17 mouse cellular contexts compared by ENCODE assay signal in genomic region chr11:30281096-30281495, GRCm38 (mm10). TPM values are rescaled to one million over a fixed set of nuclear protein-coding genes. Genes with fewer than 3 reads are reported as not detected.
DNase-seq lines count a peak whose midpoint lies in the region; ATAC-seq and TF ChIP-seq lines count a peak whose summit lies in the region.
"Had no signal": no experiment of that assay in that cellular context is flagged by ENCODE, and none has a peak within 500 bp of the region (broad histone marks: within the 10 kb centered on the region; RNA-seq: fewer than 3 reads in every experiment).

No protein-coding gene starts in this region.

- no peaks in the 10 kb centered on the region for H3K9me3 ChIP-seq in kidney, embryonic 15.5 days (replicated peaks)
- no peaks in the 10 kb centered on the region for H3K9me3 ChIP-seq in midbrain, embryonic 11.5 days (ENCODE audit: control insufficient read depth, low read length)
- H3K9me3 ChIP-seq in midbrain, embryonic 14.5 days (ENCODE audit: control insufficient read depth, low read length) = no peaks in the 10 kb centered on the region
- no peaks in the 10 kb centered on the region for H3K9me3 ChIP-seq in forebrain, embryonic 11.5 days (ENCODE audit: control insufficient read depth, low read length)
- H3K9me3 ChIP-seq: embryonic facial prominence, embryonic 10.5 days; hindbrain, embryonic 12.5 days had no signal

- intact Hi-C loops in heart, adult 2 months (cut with DNase I) = no loop called here
- intact Hi-C loops in heart, postnatal 25 days (cut with DNase I) = no loop called here

- peaks cover 16% of the 10 kb centered on the region for H3K4me1 ChIP-seq in heart, adult 2 months (ENCODE audit: control insufficient read depth, insufficient read depth, low read length)
- H3K4me1 ChIP-seq in kidney, embryonic 15.5 days = peaks cover 7% of the 10 kb centered on the region
- H3K4me1 ChIP-seq in midbrain, embryonic 11.5 days (ENCODE audit: control insufficient read depth, insufficient read depth, low read length) = no peaks in the 10 kb centered on the region
- H3K4me1 ChIP-seq in midbrain, embryonic 14.5 days (ENCODE audit: control insufficient read depth, insufficient read depth, low read length) = no peaks in the 10 kb centered on the region
- no peaks in the 10 kb centered on the region for H3K4me1 ChIP-seq in forebrain, embryonic 11.5 days (replicated peaks; ENCODE audit: control insufficient read depth, insufficient read depth, low read length)
- H3K4me1 ChIP-seq: embryonic facial prominence, embryonic 10.5 days; hindbrain, embryonic 12.5 days had no signal

- H3K79me2 ChIP-seq in heart, adult 2 months (replicated peaks; ENCODE audit: control insufficient read depth, insufficient read depth, low read length) = no peaks in the 10 kb centered on the region; the same call in 1 of the 2 replicates

- DNase-seq in heart, adult 2 months = no peak
- DNase-seq in heart, postnatal 25 days (ENCODE audit: low spot score) = no peak
- no peak for DNase-seq in kidney, postnatal 10 days
- peak; percentile 62 for DNase-seq in midbrain, embryonic 11.5 days (ENCODE audit: low spot score, missing footprints)
- DNase-seq in midbrain, embryonic 14.5 days = no peak
- DNase-seq in forebrain, embryonic 11.5 days (ENCODE audit: low spot score) = no peak
- DNase-seq: adrenal gland, adult 2 months; adrenal gland, postnatal 25 days; cerebellum, adult 2 months; cerebellum, postnatal 10 days; heart, postnatal 36 days had no signal

- TF ChIP-seq CTCF in heart, adult 2 months (IDR thresholded peaks at IDR 0.05) = no peak

- H3K9ac ChIP-seq in heart, adult 2 months (ENCODE audit: low read depth, low read length) = peak overlapping the region; percentile 31; the same call in 1 of the 2 replicates
- H3K9ac ChIP-seq in kidney, embryonic 15.5 days = no peak overlapping the region
- no peak overlapping the region for H3K9ac ChIP-seq in midbrain, embryonic 11.5 days (ENCODE audit: low read length)
- H3K9ac ChIP-seq in midbrain, embryonic 14.5 days (replicated peaks; ENCODE audit: low read length) = no peak overlapping the region
- no peak overlapping the region for H3K9ac ChIP-seq in forebrain, embryonic 11.5 days (ENCODE audit: low read length)
- H3K9ac ChIP-seq: hindbrain, embryonic 12.5 days had no signal

- H3K36me3 ChIP-seq in heart, adult 2 months (ENCODE audit: control insufficient read depth, insufficient read depth, low read length) = peaks cover 39% of the 10 kb centered on the region
- no peaks in the 10 kb centered on the region for H3K36me3 ChIP-seq in kidney, embryonic 15.5 days
- H3K36me3 ChIP-seq in midbrain, embryonic 11.5 days (ENCODE audit: control insufficient read depth, insufficient read depth, low read length) = no peaks in the 10 kb centered on the region
- H3K36me3 ChIP-seq in midbrain, embryonic 14.5 days (ENCODE audit: control insufficient read depth, insufficient read depth, low read length) = no peaks in the 10 kb centered on the region
- no peaks in the 10 kb centered on the region for H3K36me3 ChIP-seq in forebrain, embryonic 11.5 days (ENCODE audit: control insufficient read depth, insufficient read depth, low read length)
- H3K36me3 ChIP-seq: embryonic facial prominence, embryonic 10.5 days; hindbrain, embryonic 12.5 days had no signal

- H3K27me3 ChIP-seq in heart, adult 2 months (ENCODE audit: control insufficient read depth, insufficient read depth, low read length) = no peaks in the 10 kb centered on the region
- H3K27me3 ChIP-seq in kidney, embryonic 15.5 days = no peaks in the 10 kb centered on the region
- no peaks in the 10 kb centered on the region for H3K27me3 ChIP-seq in midbrain, embryonic 11.5 days (ENCODE audit: control insufficient read depth, insufficient read depth, low read length)
- H3K27me3 ChIP-seq in midbrain, embryonic 14.5 days (ENCODE audit: control insufficient read depth, insufficient read depth, low read length) = no peaks in the 10 kb centered on the region
- H3K27me3 ChIP-seq in forebrain, embryonic 11.5 days (ENCODE audit: control insufficient read depth, insufficient read depth, low read length) = no peaks in the 10 kb centered on the region
- H3K27me3 ChIP-seq: hindbrain, embryonic 12.5 days had no signal

- TF ChIP-seq EP300 in heart, adult 2 months (IDR thresholded peaks at IDR 0.05; ENCODE audit: insufficient read depth, low read depth, low read length) = no peak

- 0 out of 2 replicates have a peak, but pooled peaks have one; percentile 46 for ATAC-seq in kidney, embryonic 15.5 days (replicated peaks; ENCODE audit: low FRiP score)
- ATAC-seq in midbrain, embryonic 11.5 days (ENCODE audit: low FRiP score) = no peak
- ATAC-seq in midbrain, embryonic 14.5 days (ENCODE audit: low FRiP score, low TSS enrichment) = no peak
- ATAC-seq in forebrain, embryonic 11.5 days (replicated peaks; ENCODE audit: low FRiP score) = no peak
- ATAC-seq: forebrain, embryonic 14.5 days; hindbrain, embryonic 16.5 days; inflammation-experienced regulatory T-cells, adult 6 months had no signal

- H3K4me3 ChIP-seq in heart, adult 2 months = no peak overlapping the region
- H3K4me3 ChIP-seq in kidney, embryonic 15.5 days (replicated peaks) = no peak overlapping the region
- no peak overlapping the region for H3K4me3 ChIP-seq in midbrain, embryonic 11.5 days (ENCODE audit: low read depth, low read length)
- no peak overlapping the region for H3K4me3 ChIP-seq in midbrain, embryonic 14.5 days (replicated peaks; ENCODE audit: low read depth, low read length)
- H3K4me3 ChIP-seq in forebrain, embryonic 11.5 days (ENCODE audit: low read depth, low read length) = no peak overlapping the region
- H3K4me3 ChIP-seq: embryonic facial prominence, embryonic 10.5 days; hindbrain, embryonic 12.5 days had no signal

- no peak overlapping the region for H3K4me2 ChIP-seq in kidney, embryonic 15.5 days
- no peak overlapping the region for H3K4me2 ChIP-seq in midbrain, embryonic 11.5 days
- H3K4me2 ChIP-seq in midbrain, embryonic 14.5 days (ENCODE audit: low read length) = no peak overlapping the region
- H3K4me2 ChIP-seq in forebrain, embryonic 11.5 days (ENCODE audit: low read depth, low read length, severe bottlenecking) = no peak overlapping the region
- H3K4me2 ChIP-seq: hindbrain, embryonic 12.5 days had no signal

- peak; percentile 17; the same call in 1 of the 2 replicates for TF ChIP-seq POLR2A in heart, adult 2 months (IDR thresholded peaks at IDR 0.05; ENCODE audit: insufficient read depth, low read depth, low read length)

- peak overlapping the region; percentile 90 for H3K27ac ChIP-seq in heart, adult 2 months
- no peak overlapping the region for H3K27ac ChIP-seq in kidney, embryonic 15.5 days
- H3K27ac ChIP-seq in midbrain, embryonic 11.5 days (ENCODE audit: low read depth, low read length) = no peak overlapping the region
- H3K27ac ChIP-seq in midbrain, embryonic 14.5 days (replicated peaks; ENCODE audit: low read depth, low read length) = no peak overlapping the region
- H3K27ac ChIP-seq in forebrain, embryonic 11.5 days (ENCODE audit: low read depth, low read length) = no peak overlapping the region
- H3K27ac ChIP-seq: embryonic facial prominence, embryonic 10.5 days; hindbrain, embryonic 12.5 days had no signal

- WGBS in heart, adult 2 months = 35% methylated on average over 5 of the region's 5 CpGs
- 38% methylated on average over 5 of the region's 5 CpGs for WGBS in kidney, embryonic 15.5 days
- 82% methylated on average over 5 of the region's 5 CpGs for WGBS in midbrain, embryonic 11.5 days
- 91% methylated on average over 5 of the region's 5 CpGs for WGBS in midbrain, embryonic 14.5 days
- whole genome bisulfite sequencing in forebrain, embryonic 11.5 days = 93% methylated on average over 5 of the region's 5 CpGs

RNA-seq across cellular contexts. Expression of gene Sptbn1, which starts 13.1 kb away (rescaled TPM):
- 100 to 1,000 TPM; 509 to 570 TPM for total RNA-seq in heart, adult 2 months (2021)
- polyA plus RNA-seq in heart, adult 2 months (2012; rRNA removed) = 169 and 246 TPM in 2 replicates
- total RNA-seq in heart, postnatal 25 days (2021) = 100 to 1,000 TPM; 487 to 529 TPM
- 114 and 119 TPM in 2 replicates for polyA plus RNA-seq in kidney, embryonic 15.5 days (2015; fragmentation: Nextera tagmentation; extraction: Ambion mirVana)
- polyA plus RNA-seq in midbrain, embryonic 11.5 days (2014; fragmentation: Nextera tagmentation; extraction: Ambion mirVana) = 85.8 and 86.2 TPM in 2 replicates
- polyA plus RNA-seq in midbrain, embryonic 14.5 days (2014; fragmentation: Nextera tagmentation; extraction: Ambion mirVana) = 152 and 181 TPM in 2 replicates
- polyA plus RNA-seq in forebrain, embryonic 11.5 days (2014; fragmentation: Nextera tagmentation; extraction: Ambion mirVana) = 74.8 and 77.2 TPM in 2 replicates
